Mouse (Mus musculus) embryonic fibroblast, embryonic 13.5 days (primary cell): ENCODE measurements around the gene Otulinl. TPM values are rescaled to one million over a fixed set of nuclear protein-coding genes. Genes with fewer than 3 reads are reported as not detected.

Experiments
- H3K27ac ChIP-seq: 2 replicates; pipeline ENCODE4 v1.5.1; 2012; ENCODE audit warnings: low read length, control low read depth, inconsistent platforms; ENCODE audit not compliant: insufficient read depth
- H3K4me1 ChIP-seq: 2 replicates; pipeline ENCODE4 v1.6.1; 2011; ENCODE audit warnings: low read length; ENCODE audit not compliant: control insufficient read depth, insufficient read depth
- H3K4me3 ChIP-seq: 2 replicates; pipeline ENCODE4 v1.5.1; 2011; ENCODE audit warnings: mild to moderate bottlenecking, control low read depth, low read length; ENCODE audit not compliant: insufficient read depth
- CTCF ChIP-seq: IDR thresholded peaks from 2 replicates; pipeline ENCODE4 v1.5.1; 2011; ENCODE audit warnings: mild to moderate bottlenecking, control low read depth, low read length, moderate library complexity, borderline replicate concordance; ENCODE audit not compliant: insufficient read depth
- POLR2A ChIP-seq: IDR thresholded peaks from 2 replicates; pipeline ENCODE4 v1.6.1; 2011; ENCODE audit warnings: low read depth, mild to moderate bottlenecking, control low read depth, low read length, moderate library complexity
- polyA plus RNA-seq: library from polyadenylated mRNA; stranded (reverse); fragments of >200 nt; gene quantifications from 2 replicates; pipeline ENCODE4 v1.2.4, GENCODE M21; 2011; ENCODE audit warnings: low read depth; ENCODE audit not compliant: missing spikeins, insufficient read length

Gene Otulinl
- polyA plus RNA-seq, 1 experiment = 15.6 TPM

GRCm38 (mm10) chr15:27708968-27709612, 27.7 kb upstream of the Otulinl start:
- Histone ChIP-seq H3K27ac (no peak overlapping the region), H3K4me3 (no peak overlapping the region), H3K4me1 (no peaks in the 10 kb centered on the region)
- TF ChIP-seq CTCF (no peak), POLR2A (no peak)

- Histone ChIP-seq H3K4me1 (no peaks in the 10 kb centered on the region), H3K4me3 (no peak overlapping the region), H3K27ac (no peak overlapping the region)
- no peak for TF ChIP-seq POLR2A
- TF ChIP-seq CTCF = no peak
Measured at GRCm38 (mm10) chr15:27708499-27708898, 27.1 kb upstream of the Otulinl start.

DNA sequence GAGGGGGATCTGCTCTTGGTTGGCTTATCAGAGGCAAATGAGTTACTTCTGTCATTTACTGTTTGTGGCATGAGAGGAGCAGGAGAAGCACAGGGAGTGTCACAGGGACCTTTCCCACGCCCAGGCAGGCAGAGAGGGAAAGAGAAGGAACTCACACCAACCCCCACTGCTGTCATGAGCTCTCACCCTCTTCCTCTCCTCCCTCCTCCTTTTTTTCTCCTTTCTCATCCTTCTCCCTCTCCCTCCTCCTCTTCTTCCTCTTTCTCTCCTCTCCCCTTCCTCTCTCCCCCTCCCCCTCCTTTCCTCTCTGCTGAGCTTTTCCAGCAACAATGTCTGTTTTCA, 21.6 kb upstream of the Otulinl start:
- Histone ChIP-seq H3K4me3 (no peak overlapping the region), H3K4me1 (peaks cover 2% of the 10 kb centered on the region; the same call in 1 of the 2 replicates), H3K27ac (no peak overlapping the region)
- no peak for TF ChIP-seq CTCF

DNA sequence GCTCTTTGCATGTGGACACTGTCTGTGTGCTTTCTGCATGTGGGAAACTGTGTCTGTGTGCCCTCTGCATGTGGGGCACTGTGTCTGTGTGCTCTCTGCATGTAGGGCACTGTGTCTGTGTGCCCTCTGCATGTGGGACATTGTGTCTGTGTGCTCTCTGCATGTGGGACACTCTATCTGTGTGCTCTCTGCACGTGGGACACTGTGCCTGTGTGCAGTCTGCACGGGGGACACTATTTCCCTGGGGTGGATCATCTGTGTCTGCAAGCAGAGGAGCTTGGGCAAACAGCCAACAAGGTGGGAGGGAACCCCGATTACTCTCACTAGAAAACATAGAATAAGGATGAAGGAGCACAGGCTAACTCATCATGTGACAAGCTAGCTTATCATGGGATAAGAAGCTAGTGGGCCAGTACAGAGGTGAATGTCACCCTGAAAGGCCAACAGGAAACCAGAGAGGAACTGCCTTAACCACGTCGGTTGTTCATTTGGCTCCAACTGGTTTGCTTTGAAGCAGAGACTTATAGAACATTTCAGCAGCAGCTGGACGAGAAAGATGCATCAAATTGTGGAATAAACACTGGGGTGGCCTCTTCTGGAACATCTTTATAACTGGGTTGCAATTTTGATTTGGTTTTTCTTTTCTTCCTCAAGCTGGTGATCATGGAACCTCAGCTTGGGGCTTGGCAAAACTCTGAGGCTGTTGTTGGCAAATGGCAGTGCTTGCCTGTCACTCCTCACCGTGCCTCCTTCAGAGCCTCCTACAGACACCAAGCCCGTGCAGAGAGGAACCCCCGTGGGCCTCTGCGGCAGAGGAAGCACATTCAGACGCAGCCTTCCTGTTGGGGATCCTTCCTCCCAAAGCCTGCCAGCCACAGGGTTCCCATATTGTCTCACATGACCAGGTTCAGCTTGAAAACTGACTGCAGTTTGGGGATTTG, 20.9 kb upstream of the Otulinl start:
- H3K4me3 ChIP-seq = no peak overlapping the region
- H3K27ac ChIP-seq = no peak overlapping the region
- TF ChIP-seq CTCF = no peak
- TF ChIP-seq POLR2A = no peak
- peaks cover 2% of the 10 kb centered on the region; the same call in 1 of the 2 replicates for H3K4me1 ChIP-seq

GRCm38 (mm10) chr15:27697632-27698031, 16.3 kb upstream of the Otulinl start:
- Histone ChIP-seq H3K4me3 (no peak overlapping the region), H3K4me1 (no peaks in the 10 kb centered on the region), H3K27ac (no peak overlapping the region)
- TF ChIP-seq CTCF (no peak), POLR2A (no peak)

DNA sequence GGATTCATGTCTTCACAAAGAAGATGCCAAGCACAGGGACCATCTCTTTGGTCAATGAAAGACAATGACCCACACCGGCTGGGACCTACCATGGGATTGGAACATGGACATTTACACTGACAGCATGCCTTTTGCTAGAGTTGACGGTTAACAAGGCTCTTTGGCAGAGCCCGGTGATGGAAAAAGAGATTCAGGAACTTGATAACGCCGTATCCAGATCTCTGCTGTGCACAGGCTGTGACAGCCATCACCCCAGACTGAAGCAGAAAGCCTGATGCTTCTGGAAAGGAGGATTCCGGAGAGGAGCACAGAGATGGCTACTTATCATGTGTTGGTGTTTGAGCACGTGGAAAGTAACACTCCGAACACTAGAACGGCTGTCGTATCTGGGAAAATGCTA, 11.9 kb upstream of the Otulinl start:
- Histone ChIP-seq H3K4me1 (no peaks in the 10 kb centered on the region), H3K27ac (no peak overlapping the region), H3K4me3 (no peak overlapping the region)
- no peak for TF ChIP-seq POLR2A
- no peak for TF ChIP-seq CTCF

DNA sequence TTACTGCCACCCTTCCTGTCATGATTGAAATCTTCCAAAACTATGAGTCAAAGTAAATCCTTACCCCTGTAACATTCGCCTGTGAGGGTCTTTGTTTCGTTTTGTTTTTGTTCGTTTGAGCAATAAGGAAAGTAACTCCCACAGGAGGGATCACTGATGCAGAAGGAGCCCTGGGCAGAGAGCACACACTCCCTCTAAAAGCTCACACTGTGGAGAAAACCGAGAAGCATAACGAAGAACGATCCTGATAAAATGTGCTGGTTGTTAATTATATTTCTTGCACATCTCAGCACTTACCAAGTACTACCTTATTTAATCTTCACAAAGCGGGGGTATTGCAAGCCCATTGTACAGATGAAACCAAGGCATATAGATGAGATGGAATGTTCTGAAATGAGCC, 10.8 kb upstream of the Otulinl start:
- TF ChIP-seq CTCF = no peak
- TF ChIP-seq POLR2A = no peak
- H3K4me3 ChIP-seq = no peak overlapping the region
- no peak overlapping the region for H3K27ac ChIP-seq
- H3K4me1 ChIP-seq = no peaks in the 10 kb centered on the region

- Histone ChIP-seq H3K4me3 (no peak overlapping the region), H3K27ac (no peak overlapping the region), H3K4me1 (no peaks in the 10 kb centered on the region)
- TF ChIP-seq CTCF (no peak), POLR2A (no peak)
Measured at GRCm38 (mm10) chr15:27691213-27691612, 9.8 kb upstream of the Otulinl start.

DNA sequence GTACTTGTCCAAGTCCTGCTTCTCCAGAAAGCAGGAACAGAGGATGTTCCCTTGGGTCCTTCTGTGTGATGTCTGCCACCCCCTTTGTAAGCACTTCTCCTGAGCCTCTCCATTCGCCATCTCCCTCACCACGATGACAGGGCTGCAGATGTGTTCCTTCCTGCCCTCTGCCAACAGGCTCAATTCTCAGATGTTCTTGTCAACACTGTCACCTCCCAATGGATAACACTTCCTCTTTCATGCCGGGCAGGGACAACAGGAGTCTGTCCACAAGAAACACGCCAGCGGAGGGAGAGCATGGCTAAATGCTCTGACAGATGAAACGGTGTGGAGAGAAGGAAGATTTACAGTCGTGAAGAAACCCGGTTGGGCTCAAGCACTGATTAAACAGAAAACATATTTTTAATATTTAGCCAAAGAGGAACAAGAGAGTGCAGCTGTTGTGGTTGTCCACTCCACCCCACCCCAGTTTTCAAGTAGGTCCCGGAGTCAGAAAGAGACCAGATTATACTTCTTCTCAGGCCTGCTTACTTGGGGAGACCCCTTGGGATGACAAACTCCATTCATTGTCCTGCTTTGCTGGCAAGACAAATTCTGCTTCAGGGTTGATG, 6.8 kb upstream of the Otulinl start:
- Histone ChIP-seq H3K27ac (no peak overlapping the region), H3K4me3 (no peak overlapping the region), H3K4me1 (no peaks in the 10 kb centered on the region)
- TF ChIP-seq CTCF (no peak), POLR2A (no peak)

DNA sequence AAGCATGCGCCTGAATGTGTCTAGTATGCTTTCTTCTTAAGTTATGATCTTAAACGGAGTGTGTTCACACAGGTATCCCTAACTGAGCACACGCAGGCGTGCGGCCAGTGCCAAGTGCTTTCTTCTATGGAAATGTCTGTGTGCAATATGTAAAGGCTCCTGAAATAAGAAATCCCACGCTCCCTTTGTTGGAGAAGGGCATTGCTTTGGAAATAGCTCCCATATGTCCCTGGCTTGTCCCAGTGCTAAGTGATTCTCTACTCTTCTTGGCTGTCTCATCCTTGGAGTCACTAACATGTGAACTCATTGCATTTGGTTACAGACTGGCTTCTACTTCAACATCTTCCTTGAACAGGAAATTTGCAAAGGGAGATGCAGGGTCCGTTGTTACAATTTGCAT, 3.4 kb upstream of the Otulinl start:
- no peaks in the 10 kb centered on the region; the same call in 1 of the 2 replicates for H3K4me1 ChIP-seq
- H3K27ac ChIP-seq = no peak overlapping the region
- H3K4me3 ChIP-seq = no peak overlapping the region
- TF ChIP-seq CTCF (no peak), POLR2A (no peak)
